Mouse (Mus musculus) megakaryocyte-erythroid progenitor cell, adult 5-6 weeks (primary cell): ENCODE results near the gene Smim22. TPM values are rescaled to one million over a fixed set of nuclear protein-coding genes. Genes with fewer than 3 reads are reported as not detected.

Experiments
- ATAC-seq: replicated peaks from 2 replicates; pipeline ENCODE4 v1.8.0; 2016; ENCODE audit warnings: mild to moderate bottlenecking, inconsistent platforms; ENCODE audit not compliant: severe bottlenecking, poor library complexity, low FRiP score, low TSS enrichment
- total RNA-seq, 2 experiments: library from RNA; stranded (forward) in 1 of 2; stranded (reverse) in 1 of 2; fragments of 200-1000, 215-1000 nt in 1 of 2; fragments of >200 nt in 1 of 2; fragmentation: Nextera tagmentation in 1 of 2; gene quantifications; 2 replicates each; pipeline ENCODE4 v1.2.3; 2014 to 2017

Smim22 gene
- total RNA-seq (2014; fragmentation: Nextera tagmentation) (not detected in 2 replicates), total RNA-seq (2017) (not detected in 2 replicates)

DNA sequence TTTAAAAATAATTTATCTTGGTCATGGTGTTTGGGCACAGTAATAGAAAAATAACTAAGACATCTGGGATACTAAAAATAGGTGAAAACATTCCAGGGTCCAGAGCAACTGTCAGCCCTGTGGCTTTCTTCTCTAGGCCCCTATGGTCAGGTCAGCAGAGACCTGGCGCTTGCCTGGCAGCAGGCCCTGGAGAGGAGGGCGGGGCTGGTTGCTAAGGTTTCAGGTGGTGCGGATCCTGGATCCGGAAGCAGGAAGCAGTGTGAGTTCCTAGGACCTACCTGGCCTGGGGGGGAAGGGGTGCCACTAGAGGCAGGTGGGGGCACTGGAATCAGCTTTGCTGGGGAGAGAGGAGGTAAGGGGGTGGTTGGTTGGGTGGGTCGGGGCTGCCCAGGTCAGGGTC is at the start of gene Smim22:
Gene Smim22, plus strand, starts transcription at position 222 of the 400 bp plus-strand sequence.
- no peak for ATAC-seq

DNA sequence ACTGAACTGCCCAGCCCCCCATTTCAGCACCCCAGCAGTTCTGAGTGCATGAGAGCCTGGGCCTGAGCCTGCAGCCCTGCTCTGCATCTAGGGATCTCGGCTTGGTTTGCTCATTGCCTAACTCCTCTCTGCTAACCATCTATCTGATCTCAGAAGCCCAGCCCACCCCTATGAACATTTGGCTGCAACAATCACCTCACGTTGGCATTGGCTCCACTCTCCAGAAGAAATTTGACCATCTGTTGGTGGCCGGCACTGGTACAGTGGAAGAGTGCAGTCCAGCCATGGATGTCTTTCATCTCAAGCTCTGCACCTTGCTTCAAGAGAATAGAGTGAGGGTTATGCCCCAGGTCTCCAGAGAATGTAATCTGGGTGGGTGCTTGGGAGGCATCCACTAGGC is 49.6 kb upstream of the Smim22 start:
- ATAC-seq: no peak

DNA sequence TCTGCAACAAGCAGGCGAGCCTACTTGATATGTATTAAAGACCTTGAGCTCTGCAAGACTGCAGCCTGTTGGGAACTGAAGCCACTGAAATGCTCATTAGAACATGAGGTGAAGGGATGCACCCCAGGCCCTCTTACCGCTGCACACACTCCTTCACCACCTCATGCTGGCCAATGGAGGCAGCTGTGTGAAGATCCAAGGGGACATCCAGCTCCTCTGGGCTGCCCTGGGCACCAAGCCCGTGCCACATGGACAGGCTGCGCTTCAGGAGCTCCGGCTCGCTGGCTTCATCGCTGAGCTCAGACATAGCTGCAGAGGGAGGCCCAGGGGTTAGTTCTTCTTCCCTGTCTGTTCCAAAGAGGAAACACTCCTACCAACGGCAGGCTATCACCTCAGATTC is 46.8 kb upstream of the Smim22 start:
- ATAC-seq: no peak

DNA sequence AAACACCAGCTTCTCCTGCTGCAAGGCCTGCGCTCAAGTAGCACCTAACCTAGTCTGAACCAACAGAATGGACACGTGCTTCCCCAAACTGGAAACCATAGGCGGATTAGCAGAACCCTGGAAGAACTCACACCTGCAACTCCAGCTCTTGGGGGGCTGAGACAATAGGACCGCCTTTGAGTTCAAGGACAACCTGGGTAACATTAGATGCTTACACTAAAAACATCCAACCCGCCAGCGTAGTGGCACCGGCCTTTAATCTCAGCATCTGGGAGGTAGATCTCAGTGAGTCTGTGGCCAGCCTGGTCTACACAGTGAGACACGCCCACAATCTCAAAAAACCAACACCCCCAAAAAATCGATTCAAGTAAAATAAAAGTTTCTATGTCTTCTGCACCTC is 43.7 kb upstream of the Smim22 start:
- ATAC-seq: no peak

DNA sequence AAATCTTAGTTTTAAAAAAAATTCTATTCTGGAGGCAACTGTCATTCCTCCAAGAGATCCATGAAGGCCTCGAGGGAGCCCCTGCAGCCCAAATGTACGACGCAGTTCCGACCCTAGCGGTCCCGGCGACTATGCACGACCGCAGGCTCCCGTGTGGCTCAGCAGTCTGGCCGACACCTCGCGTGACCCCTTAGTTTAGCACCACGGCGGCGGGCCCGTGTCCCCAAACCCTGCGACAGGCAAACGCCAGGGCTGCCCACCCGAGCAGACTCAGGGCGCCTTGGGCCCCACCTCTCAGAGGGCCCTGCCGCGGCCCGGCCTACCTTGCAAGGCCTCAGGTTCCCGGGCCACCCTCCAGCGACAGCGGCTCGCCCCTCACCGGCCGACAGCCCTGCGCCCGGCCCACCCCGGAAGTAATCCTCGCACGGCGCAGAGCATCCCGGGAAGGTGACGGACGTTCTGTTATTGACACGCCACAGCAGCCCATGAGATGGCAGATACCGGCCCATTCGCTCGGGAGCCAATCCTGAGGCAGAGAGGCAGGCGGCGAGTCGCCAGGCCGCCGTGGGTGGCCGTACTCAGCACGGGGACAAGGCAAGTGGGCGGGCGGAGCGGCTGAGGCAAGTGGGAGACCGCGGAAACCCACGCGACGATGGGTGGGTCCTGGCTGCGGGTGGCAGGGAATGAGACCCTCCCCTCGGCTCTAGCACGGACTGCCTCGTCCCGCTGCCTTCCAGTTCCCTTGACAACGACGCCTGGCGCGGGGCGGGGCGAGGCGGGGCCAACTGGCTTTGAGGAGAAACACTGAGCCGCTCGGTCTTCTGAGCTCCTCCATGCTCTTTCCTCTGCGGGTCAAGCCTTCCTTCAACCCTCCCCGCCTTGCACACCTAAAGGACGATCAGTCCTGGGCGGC is 43.0 kb upstream of the Smim22 start, which contains the start of gene Anks3:
Gene Anks3, minus strand, starts transcription at position 409 of the 913 bp plus-strand sequence.
- ATAC-seq: peak; percentile 95

DNA sequence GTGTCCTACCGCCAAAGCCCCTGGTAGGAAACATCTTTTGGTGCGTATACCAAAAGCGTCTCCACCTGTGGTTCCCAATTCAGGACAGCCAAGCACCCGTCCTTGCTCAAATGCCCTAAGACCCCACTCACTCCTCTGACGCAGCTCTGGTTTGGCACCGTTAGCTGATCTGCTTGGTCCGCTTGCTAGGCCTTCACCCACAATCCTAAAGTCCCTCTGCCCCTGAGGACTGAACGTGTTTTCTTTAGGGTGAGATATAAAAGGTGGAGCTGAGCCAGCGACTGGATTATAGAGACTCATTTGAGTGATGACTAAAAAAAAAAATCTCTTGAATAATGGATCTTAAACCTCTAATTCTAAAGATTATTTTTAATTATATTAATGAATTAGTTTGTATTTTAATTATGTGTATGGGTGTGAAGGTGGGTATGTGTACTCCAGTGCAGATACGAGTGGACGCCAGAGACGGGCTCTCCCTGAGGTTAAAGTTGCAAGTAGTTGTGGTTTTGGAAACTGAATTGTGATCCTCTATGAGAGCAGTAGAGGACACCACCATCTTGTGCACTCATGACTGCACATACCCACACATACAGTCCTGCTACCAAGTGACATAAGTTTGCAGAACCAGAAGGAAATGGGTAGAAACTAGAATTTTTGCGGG is 42.2 kb upstream of the Smim22 start:
- peak; percentile 16; the same call in 1 of the 2 replicates for ATAC-seq

DNA sequence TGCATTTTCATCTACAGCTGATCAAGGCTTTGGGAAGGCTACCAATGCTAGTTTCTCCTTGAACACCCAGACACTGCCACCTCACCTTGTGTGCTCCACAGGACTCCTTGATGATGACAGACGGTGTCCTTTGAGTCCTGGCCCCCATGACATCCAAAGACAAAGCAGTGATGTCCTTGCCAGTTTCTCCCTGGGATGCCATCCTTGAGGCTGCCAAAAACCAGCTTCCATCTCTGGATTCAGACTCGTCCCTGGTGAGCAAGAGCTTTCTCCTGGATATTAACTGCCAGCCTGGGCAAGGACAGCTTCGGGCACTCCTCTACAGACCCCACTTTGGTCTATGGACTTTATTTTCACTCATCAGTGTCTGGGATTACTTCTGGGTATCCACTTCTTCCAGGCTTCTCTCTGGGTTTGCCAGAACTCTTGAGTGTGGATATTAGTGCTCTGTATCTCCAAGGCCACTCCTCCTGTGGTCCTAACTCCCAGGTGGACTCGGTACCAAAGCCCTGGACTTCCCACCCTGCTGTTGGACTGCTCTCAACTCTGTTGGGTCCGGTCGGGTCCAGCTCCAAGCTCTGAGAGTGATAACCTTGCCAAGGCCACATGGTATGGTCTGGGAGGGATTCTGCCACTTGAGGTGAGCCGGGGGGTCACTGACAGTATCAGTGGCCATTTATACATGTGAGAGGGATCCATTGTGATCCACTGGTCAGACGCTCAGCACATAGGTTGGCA is 41.5 kb upstream of the Smim22 start:
- ATAC-seq: no peak

DNA sequence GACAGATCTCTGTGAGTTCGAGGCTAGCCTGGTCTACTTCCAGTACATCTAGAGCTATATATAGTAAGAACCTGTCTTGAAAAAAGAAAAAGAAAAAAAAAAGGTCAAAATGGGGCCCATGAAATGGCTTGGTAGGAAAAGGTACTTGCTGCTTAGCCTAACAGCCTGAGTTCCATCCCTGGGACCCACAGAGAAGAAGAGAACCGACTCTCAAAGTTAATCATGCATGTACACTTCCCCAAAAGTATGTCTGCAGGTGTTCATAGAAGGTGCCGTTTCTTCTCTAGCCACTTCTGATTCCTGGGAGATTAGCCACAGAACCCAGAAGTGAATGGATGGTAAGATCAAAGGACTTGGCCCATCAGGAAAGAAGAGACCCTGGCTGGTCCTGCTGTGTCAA is 38.7 kb upstream of the Smim22 start:
- ATAC-seq: no peak

DNA sequence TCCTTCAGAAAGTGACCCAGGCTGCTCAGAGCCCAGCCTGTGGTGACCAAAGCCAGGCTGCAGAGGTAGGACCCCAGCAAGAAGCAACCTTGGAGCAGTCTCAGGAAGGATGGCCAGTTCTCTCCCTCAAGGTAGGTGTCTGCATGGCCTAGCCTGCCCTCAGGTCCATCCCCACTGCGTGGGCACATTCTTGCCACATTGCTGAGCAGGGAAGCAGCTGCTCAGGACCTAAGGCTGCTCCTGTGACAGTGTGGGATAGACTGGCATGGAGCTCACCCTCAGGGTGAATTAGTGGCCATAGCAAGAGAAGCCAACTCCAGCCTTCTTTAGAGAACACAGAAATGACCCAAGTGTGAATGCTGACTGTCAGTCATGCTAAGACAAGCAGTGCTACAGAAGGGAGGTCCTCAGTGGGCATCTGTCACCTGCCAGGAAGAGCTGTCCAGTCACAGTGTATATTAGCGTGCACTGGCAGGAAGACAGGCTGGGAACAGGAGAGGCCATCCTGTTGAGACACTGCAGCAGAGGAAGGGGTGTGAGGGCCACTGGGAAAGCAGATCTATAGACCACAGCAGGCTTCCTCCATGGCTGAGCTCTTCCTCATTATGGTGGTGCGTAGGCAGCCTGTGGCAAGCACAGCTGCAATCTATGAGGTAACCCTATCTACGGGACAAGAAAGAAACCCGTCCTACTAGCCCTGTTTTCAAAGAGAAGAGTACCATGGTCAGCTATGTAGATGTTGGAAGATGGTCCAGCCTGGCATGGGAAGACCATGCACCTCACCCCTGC is 37.8 kb upstream of the Smim22 start:
- ATAC-seq: no peak

DNA sequence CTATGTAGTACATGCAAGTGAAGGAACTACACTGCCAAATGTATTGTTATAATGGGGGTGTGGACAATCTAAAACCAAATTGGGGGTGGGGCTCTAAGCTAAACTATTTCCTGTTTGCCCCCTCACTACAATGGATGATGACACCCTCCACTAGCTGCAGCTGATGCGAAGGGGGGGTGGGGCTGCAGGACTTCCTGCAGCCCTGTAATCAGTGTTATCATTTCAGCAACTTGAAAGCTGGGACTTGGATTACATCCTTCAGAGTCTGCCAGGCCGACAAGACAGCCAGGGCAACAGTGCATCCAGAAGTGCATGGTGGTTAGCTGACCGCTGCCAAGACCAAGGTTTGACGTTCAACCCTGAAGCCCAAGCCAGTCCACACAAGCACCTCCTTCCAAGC is 35.5 kb upstream of the Smim22 start:
- ATAC-seq: no peak

DNA sequence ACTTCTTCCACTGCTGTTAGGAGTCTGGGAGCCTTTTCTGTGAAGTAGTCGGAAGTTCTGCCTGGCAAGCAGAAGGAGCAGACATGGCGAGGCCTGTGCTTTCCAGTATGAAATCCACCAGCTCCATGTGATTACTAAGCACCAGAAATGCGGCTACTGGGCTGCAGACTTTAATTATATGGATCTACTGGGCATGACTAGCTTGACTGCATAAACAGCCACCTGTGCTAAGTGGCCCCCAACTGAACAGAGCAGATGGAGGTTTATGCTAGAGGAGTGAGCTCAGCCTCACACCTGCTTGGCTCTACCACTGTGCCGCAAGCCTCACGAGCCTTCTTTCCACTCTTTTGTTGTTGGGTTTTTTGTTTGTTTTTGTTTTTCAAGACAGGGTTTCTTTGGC is 32.6 kb upstream of the Smim22 start:
- no peak for ATAC-seq

DNA sequence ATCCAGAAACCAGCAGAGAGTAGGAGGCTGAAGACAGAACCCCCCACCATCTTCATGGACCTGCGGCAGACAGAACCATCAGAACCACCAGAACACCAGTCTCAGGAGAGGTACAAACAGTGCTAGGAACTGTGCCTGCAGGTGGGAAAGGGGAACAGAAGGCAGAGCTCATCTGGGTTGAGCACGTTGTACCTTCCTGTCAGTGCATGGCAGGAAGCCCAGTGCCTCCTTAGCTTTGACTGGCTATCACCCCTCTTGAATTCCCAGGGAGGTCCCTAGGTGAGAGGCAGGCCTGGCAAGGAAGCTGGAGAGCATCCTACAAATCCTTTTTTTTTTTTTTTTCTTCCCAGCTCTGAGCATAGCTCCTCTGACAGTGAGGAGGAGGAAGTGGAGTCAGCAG is 30.9 kb upstream of the Smim22 start:
- ATAC-seq: no peak

DNA sequence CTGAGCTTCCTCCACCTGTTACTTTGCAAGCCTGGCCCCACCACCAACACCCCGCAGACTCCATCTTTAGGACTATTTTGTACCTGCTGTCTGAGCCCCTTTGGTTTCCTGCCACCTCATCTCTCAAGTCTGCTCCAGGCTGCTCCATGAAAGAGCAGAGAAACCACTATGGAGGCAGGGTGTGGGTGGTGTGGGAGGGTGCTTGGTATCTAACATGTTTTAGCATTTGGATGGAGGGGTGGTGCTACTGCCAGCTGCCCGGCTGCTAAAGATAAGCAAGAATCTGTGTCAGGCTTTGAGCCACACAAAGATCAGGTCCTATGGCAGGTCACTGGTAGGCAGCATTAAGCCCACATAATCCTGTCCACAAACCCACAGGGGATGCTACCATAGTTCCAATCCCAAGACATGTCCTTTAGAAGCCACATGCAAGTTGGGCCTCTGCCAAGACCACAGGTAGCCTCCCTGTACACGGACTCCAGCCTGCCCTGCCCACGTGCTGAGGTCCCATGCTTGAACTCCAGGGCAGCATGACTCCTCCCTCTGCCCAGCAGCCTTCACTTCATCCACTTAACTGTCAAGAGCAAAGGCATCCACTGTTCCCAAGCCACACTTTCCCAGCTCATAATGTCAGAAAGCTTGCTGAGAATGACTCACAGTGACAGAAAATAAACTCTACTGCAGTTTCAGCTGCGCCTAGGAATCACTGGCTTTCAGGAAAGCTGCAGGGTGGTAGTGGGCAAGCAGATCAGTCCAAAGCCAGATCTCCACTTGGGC is 28.6 kb upstream of the Smim22 start:
- peak; percentile 81 for ATAC-seq

DNA sequence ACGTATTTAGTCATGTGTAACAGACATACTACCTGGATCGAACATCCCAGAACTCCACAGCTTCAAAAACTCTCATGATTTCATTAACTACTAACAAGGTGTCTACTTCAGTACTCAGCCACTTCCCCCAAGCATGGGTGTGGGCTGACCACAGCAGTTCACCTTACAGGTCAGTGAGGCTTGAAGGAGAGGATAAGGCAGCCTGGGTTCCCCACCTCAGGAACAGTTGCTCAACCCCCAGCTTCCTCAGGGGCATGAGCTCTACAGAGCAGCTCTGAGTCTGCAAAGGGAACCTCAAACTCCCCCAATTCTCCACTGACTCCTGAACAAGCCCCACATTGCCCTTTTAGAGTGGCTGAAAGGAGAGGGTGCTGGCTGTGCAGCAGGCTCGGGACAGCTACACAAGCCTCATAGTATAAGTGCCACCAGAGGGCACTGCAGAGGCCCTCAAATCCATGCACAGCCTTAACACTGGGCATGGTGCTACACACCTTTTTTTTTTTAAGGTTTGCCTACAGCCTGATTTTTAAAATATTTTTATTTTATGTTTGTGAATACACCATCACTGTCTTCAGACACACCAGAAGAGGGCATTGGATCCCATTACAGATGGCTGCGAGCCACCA is 27.2 kb upstream of the Smim22 start:
- ATAC-seq: peak; percentile 77

DNA sequence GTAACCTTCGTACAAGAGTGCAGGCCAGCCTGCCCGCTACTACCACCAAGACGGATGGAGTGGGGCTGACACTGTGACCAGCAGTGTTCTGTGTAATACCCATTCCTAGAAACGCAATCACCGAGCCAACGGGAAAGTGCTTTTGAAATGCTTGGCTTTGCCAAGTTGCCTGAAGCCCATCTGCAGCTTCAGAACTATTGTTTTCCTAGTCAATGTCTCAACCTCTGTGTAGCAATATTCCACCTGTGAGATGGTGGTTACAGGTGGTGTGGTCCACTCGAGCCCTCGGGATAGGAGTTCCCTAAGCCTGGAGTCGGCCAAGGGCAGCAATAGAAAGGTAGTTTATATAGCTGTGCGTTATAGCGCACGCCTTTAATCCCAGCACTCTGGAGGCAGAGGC is 22.4 kb upstream of the Smim22 start:
- ATAC-seq: no peak

DNA sequence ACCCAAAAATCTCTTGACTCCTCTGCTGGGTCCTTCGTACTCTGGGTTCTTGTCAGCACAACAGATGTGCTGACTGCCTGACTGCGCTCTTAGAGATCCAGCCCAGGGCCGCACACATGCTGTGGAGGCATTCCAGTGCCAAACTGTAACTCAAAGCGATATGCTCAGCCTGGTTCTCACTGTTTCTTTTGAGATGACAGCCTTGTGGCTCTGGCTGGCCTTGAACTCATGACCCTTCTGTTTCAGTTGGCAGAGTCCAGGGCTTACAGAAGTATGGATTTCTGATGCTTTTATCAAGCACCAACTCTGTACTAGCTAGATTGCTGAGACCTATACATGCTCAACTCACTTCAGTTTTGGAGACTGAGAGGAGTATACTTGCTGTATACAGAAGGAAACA is 13.8 kb upstream of the Smim22 start:
- ATAC-seq: no peak

DNA sequence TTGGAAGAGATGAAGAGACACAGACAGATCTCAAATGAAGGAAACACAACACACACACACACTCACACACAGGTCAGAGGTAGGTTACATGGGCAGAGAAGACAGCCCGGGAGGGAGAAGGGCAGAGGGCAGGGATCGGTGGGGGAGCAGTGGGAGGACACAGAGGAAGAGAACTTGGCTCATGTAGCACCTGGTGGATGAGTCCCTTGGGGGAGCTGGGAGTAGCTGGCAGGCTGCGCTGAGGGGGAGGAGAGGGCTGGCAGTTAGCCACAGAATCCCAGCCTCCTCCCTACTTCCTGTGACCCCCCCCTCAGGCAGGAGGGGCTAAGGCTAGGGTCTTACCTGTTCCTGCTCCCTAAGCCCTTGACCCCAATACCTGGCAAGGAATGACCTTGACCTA is 9.5 kb upstream of the Smim22 start, which contains the start of gene Sept12:
Gene Sept12, minus strand, starts transcription at position 300 of the 400 bp plus-strand sequence.
- no peak for ATAC-seq

DNA sequence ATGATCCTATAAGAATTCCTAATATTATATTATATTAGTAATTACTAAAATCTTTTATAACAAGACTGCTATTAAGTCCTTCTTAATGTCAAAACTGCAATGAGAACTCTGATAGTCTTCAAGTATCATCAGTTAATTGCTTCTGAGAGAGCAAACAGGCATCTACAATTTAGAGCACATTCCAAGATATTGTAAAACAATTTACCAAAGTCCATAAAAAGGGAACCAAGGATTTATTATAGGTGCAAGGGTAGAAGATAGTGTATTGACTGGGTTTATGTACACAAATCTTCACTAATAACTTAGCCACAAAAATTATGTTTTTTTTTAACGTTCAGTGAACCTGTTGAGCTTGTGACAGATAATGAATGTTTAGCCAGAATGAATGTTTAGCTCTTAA is 8.1 kb upstream of the Smim22 start:
- ATAC-seq: no peak
